Mouse (Mus musculus): ENCODE data around the gene D17H6S53E.

DNA sequence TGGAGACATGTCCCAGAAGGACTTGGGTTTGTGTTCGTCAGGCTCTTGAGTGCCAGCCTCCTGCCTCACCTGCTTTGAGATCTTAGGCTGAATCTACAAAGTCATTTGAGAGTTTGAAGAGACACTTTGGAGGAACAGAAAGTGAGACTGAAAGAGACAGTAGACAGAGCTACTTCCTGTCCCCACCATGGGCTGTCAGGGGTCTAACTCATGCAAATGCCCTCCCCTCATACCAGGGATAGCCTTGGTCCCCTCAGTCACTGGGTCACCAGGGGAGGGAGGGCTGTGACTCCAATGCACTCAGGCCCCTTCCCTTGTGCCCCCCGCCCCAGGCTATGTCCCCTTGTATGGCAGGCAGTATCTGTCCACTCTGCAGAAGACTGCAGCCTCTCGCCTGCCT lies 47.2 kb downstream of the D17H6S53E start:
- no peak for TF ChIP-seq EP300 (IDR thresholded peaks at IDR 0.05; ENCODE audit: low read depth)
- no peak for TF ChIP-seq CTCF (IDR thresholded peaks at IDR 0.05; ENCODE audit: low read depth)

Measured in heart, postnatal 0 days (tissue).